Mouse (Mus musculus): ENCODE results near the gene Gys2. TPM values are rescaled to one million over a fixed set of nuclear protein-coding genes. Genes with fewer than 3 reads are reported as not detected.

Gene Gys2
- polyA plus RNA-seq, 1 experiment: 8.2 TPM

DNA sequence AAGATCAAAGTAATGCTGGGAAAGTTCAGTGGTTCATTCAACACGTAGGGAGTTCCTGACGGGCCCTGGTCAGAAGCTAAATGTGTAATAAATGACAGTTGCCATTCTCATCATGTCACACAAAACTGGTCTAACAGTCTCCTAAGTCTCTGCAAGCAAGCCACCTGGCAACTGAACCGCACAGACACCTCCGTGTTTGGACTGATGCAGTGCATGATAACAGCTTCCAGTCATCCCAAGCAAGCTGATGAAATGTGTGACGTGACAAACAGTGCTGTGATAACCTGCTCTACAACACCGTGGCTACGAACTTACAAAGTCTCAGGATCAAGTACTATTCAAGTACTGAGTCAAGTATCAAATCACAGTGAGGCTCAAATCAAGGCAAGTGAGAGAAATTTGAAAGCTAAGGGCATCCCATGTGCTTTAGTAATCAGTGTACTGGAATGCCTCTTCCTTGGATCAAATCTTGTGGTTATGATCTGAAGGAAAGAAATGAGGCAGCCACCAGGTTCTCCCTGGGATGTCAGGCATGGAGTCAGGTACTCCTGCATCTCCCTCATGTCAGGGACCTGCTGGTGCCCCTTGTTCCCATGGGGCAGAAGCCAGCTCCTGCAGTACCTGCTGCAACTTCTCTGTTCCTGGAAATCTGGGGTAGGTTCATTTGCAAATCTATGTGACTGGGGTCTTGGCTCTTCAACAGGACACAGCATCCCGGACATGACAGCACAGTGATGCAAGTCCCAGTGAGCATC, 94.2 kb downstream of the Gys2 start:
- TF ChIP-seq POLR2A (IDR thresholded peaks at IDR 0.05; ENCODE audit: borderline replicate concordance, control insufficient read depth, low read depth, low read length) (no peak), CTCF (IDR thresholded peaks at IDR 0.05; ENCODE audit: control insufficient read depth, insufficient read depth, low read length) (no peak)
- 83% methylated on average over 8 of the region's 8 CpGs for WGBS

DNA sequence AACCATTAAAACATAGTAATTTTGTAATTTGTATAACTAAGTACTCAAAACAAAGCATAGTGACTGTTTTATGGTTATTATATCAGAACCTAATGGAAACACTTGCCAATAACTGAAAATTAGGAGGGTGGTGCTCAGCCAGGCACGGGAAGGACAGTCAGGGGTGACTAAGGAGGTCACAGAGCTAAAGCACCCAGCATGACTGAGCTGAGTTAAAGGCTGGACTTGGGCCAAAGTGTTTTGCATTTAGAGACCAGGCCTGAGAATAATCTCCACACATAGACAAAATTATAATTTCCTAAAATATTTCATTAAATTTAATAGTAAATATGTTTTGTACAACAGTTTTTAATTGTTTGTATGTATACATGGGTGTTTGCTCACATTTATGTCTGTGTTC, 95.8 kb downstream of the Gys2 start:
- Histone ChIP-seq H3K27ac (ENCODE audit: control insufficient read depth, insufficient read depth, low read depth, low read length, poor library complexity) (no peak overlapping the region), H3K4me1 (ENCODE audit: control insufficient read depth, insufficient read depth, low read length) (no peaks in the 10 kb centered on the region), H3K4me3 (replicated peaks; ENCODE audit: control insufficient read depth, low read depth, low read length) (no peak overlapping the region)
- WGBS: 73% methylated on average over 1 of the region's 1 CpGs
- no peak for TF ChIP-seq CTCF (IDR thresholded peaks at IDR 0.05; ENCODE audit: control insufficient read depth, insufficient read depth, low read length)
- no peak for TF ChIP-seq POLR2A (IDR thresholded peaks at IDR 0.05; ENCODE audit: borderline replicate concordance, control insufficient read depth, low read depth, low read length)

More for the DNA sequence above, 94.2 kb downstream of the Gys2 start:
- Histone ChIP-seq H3K27ac (ENCODE audit: control insufficient read depth, insufficient read depth, low read depth, low read length, poor library complexity) (no peak overlapping the region), H3K4me3 (replicated peaks; ENCODE audit: control insufficient read depth, low read depth, low read length) (no peak overlapping the region), H3K4me1 (ENCODE audit: control insufficient read depth, insufficient read depth, low read length) (no peaks in the 10 kb centered on the region)

Other genes with a start within 250 kb of the Gys2 start
- not detected in 2 replicates for gene Iapp, start 174.7 kb downstream of the Gys2 start, polyA plus RNA-seq (2011; ENCODE audit: insufficient read depth, insufficient read length, low replicate concordance, missing spikeins)
- 0.62 TPM in 1 of 2 replicates, not detected in the other for gene Slco1a5, start 150.1 kb downstream of the Gys2 start, polyA plus RNA-seq (2011; ENCODE audit: insufficient read depth, insufficient read length, low replicate concordance, missing spikeins)
- 2.5 and 5.2 TPM in 2 replicates for gene Pyroxd1, start 127.5 kb downstream of the Gys2 start, polyA plus RNA-seq (2011; ENCODE audit: insufficient read depth, insufficient read length, low replicate concordance, missing spikeins)
- gene Recql, start 86.0 kb downstream of the Gys2 start, polyA plus RNA-seq (2011; ENCODE audit: insufficient read depth, insufficient read length, low replicate concordance, missing spikeins): 47.4 and 59.3 TPM in 2 replicates
- gene Golt1b, start 85.9 kb downstream of the Gys2 start, polyA plus RNA-seq (2011; ENCODE audit: insufficient read depth, insufficient read length, low replicate concordance, missing spikeins): 9.3 and 13.2 TPM in 2 replicates
- gene Spx, start 59.7 kb downstream of the Gys2 start, polyA plus RNA-seq (2011; ENCODE audit: insufficient read depth, insufficient read length, low replicate concordance, missing spikeins): not detected in 2 replicates
- 6.4 and 46.9 TPM in 2 replicates for gene Ldhb, start 34.8 kb upstream of the Gys2 start, polyA plus RNA-seq (2011; ENCODE audit: insufficient read depth, insufficient read length, low replicate concordance, missing spikeins)
- 1.7 and 1.8 TPM in 2 replicates for gene Kcnj8, start 98.5 kb upstream of the Gys2 start, polyA plus RNA-seq (2011; ENCODE audit: insufficient read depth, insufficient read length, low replicate concordance, missing spikeins)
- gene Abcc9, start 229.2 kb upstream of the Gys2 start, polyA plus RNA-seq (2011; ENCODE audit: insufficient read depth, insufficient read length, low replicate concordance, missing spikeins): 2.2 and 3.8 TPM in 2 replicates

Data from bone marrow, adult 2 months (tissue).